Mouse (Mus musculus): ENCODE results near the gene H2afy. TPM values are rescaled to one million over a fixed set of nuclear protein-coding genes. Genes with fewer than 3 reads are reported as not detected.

The H2afy gene
- polyA plus RNA-seq, 1 experiment from 2014 or later: 273 TPM

DNA sequence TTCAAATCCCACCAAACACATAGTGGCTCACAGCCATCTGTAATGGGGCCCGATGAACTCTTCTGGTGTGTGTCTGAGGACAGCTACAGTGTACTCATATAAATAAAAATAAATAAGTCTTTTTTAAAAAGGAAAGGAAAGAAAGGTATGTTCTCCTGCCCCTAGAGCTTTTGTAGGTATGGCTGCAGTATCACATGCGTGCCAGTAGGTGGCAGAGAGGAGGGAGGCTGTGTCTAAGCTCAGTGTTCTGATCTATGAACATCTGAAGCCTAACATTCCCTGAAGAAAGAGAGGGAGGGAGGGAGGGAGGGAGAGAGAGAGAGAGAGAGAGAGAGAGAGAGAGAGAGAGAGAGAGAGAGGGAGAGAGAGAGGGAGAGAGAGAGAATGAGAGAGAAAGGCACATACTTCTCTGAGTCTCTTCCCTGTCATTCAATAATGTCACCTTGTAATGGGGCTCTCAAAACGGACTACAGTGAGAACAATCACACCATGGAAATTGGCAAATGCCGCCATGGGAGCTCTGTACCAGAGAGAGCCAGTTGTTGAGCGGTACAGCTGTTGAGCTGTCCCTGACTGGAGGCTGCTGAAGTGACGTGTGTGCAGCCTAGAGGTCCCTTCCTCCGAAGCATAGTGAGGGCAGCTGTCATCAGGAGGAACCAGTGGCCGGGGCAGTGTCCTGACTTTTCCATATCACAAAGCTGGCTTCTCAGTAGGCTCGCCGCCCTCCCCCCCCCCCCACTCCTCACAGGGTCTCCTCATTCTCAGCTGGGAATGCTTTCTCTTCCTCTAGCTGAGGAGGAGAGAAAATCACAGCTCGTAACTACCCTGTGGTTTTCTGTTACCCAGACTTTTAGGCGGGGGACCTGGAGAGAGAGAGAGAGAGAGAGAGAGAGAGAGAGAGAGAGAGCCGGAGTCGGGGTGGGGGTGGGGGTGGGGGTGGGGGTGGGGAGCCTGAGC lies 31.6 kb upstream of the H2afy start:
- no peak overlapping the region for H3K4me3 ChIP-seq (ENCODE audit: low read depth, low read length)
- no peaks in the 10 kb centered on the region for H3K36me3 ChIP-seq (ENCODE audit: control insufficient read depth, insufficient read depth, low read length)
- H3K9ac ChIP-seq (replicated peaks; ENCODE audit: low read depth, low read length): no peak overlapping the region
- H3K9me3 ChIP-seq (ENCODE audit: control insufficient read depth, low read length): no peaks in the 10 kb centered on the region
- H3K4me2 ChIP-seq (ENCODE audit: low read depth, low read length): no peak overlapping the region
- H3K4me1 ChIP-seq (ENCODE audit: control insufficient read depth, insufficient read depth, low read length): no peaks in the 10 kb centered on the region
- no peak overlapping the region for H3K27ac ChIP-seq (ENCODE audit: low read depth, low read length)
- no peak for ATAC-seq (ENCODE audit: low read depth)
- H3K27me3 ChIP-seq (ENCODE audit: control insufficient read depth, insufficient read depth, low read length): no peaks in the 10 kb centered on the region
- WGBS: 33% methylated on average over 12 of the region's 14 CpGs

DNA sequence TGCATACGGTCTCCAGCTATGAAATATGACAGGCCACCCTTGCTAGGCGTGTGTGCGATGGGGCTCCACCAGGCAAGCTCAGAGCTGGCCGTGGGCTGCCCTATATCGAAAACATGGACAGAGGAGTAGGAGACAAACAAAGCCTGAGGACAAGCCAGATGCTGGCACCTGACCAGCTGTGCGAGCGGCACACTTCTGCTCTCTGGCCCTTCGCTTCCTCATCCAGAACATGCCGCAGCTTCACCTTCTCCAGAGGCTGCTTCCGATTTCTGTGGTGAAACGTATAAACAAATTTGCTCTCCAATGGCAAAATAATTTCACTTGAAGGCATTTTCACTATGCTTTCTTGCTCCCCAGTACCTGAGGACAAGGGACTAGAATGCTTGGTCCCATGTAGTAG lies 29.4 kb upstream of the H2afy start:
- ATAC-seq (ENCODE audit: low read depth): no peak
- Histone ChIP-seq H3K27me3 (ENCODE audit: control insufficient read depth, insufficient read depth, low read length) (no peaks in the 10 kb centered on the region), H3K9ac (replicated peaks; ENCODE audit: low read depth, low read length) (no peak overlapping the region), H3K36me3 (ENCODE audit: control insufficient read depth, insufficient read depth, low read length) (no peaks in the 10 kb centered on the region), H3K27ac (ENCODE audit: low read depth, low read length) (no peak overlapping the region), H3K4me2 (ENCODE audit: low read depth, low read length) (no peak overlapping the region), H3K4me3 (ENCODE audit: low read depth, low read length) (no peak overlapping the region), H3K9me3 (ENCODE audit: control insufficient read depth, low read length) (no peaks in the 10 kb centered on the region), H3K4me1 (ENCODE audit: control insufficient read depth, insufficient read depth, low read length) (no peaks in the 10 kb centered on the region)
- WGBS: 90% methylated on average over 11 of the region's 11 CpGs

DNA sequence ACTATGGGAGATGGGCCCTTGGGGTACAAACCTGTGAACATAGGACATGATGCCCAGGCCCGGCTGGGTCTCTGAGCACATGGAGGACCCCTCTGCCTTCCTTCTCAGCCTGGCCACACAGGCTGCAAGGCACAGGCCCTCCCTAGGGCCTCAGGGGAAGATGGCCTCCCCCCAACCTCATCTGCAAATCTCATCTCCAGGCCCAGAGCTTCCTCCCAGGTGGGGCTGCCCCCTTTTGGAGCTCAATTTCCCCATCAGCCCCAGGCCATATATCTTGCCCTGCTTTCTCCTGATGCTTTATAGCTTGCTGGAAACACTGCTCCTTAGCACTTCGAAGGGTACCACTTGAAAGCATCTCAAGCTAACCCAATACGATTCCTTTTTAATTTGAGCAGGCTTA lies 28.2 kb upstream of the H2afy start:
- no peak for ATAC-seq (ENCODE audit: low read depth)
- no peak overlapping the region for H3K27ac ChIP-seq (ENCODE audit: low read depth, low read length)
- WGBS: 86% methylated on average over 3 of the region's 3 CpGs

DNA sequence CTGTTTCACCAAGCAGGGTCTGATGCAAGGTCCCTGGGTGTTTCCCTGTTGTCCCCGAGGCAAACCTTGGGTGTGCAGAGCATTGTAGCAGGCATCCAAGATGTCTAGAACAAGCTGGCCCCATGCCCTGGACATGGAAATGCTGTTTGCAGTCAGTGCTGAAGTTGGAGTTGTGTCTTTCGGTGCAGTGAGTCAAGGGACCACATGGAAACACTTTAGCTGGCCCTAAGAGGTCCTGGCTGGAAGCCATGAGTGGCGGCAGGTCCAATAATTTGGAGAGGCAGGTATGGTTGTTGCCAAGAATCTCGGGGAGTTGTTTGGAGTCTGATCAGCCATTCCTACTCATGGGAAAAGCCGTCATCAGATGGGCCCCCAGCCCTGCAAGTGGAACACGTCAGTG lies 27.6 kb upstream of the H2afy start:
- Histone ChIP-seq H3K27ac (ENCODE audit: low read depth, low read length) (no peak overlapping the region), H3K36me3 (ENCODE audit: control insufficient read depth, insufficient read depth, low read length) (no peaks in the 10 kb centered on the region), H3K27me3 (ENCODE audit: control insufficient read depth, insufficient read depth, low read length) (no peaks in the 10 kb centered on the region), H3K4me2 (ENCODE audit: low read depth, low read length) (no peak overlapping the region), H3K4me3 (ENCODE audit: low read depth, low read length) (no peak overlapping the region), H3K9me3 (ENCODE audit: control insufficient read depth, low read length) (no peaks in the 10 kb centered on the region), H3K9ac (replicated peaks; ENCODE audit: low read depth, low read length) (no peak overlapping the region), H3K4me1 (ENCODE audit: control insufficient read depth, insufficient read depth, low read length) (no peaks in the 10 kb centered on the region)
- WGBS: 78% methylated on average over 6 of the region's 6 CpGs
- ATAC-seq (ENCODE audit: low read depth): no peak

More for the DNA sequence above, 28.2 kb upstream of the H2afy start:
- no peak overlapping the region for H3K4me2 ChIP-seq (ENCODE audit: low read depth, low read length)
- no peaks in the 10 kb centered on the region for H3K27me3 ChIP-seq (ENCODE audit: control insufficient read depth, insufficient read depth, low read length)
- no peaks in the 10 kb centered on the region for H3K4me1 ChIP-seq (ENCODE audit: control insufficient read depth, insufficient read depth, low read length)
- no peaks in the 10 kb centered on the region for H3K36me3 ChIP-seq (ENCODE audit: control insufficient read depth, insufficient read depth, low read length)
- no peaks in the 10 kb centered on the region for H3K9me3 ChIP-seq (ENCODE audit: control insufficient read depth, low read length)
- H3K9ac ChIP-seq (replicated peaks; ENCODE audit: low read depth, low read length): no peak overlapping the region
- no peak overlapping the region for H3K4me3 ChIP-seq (ENCODE audit: low read depth, low read length)

DNA sequence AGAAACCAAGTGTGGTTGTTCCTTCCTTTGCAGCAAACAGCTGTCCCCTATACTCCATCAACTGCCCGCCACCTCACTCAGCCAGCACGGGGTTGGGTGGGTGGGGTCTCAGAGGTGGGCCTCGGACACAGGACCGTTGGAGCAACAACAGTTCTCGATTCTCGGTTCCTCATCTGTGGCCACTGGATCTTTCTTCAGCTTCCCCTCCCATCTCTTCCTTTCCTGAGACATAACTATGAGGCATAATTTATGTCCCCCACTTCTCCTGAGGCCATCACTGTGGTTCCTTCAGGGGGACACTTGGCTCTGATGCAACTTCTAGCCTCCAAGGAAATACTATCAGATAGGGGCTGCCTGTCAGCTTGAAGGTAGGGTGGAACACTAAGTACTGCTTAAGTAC lies 26.7 kb upstream of the H2afy start:
- H3K4me3 ChIP-seq (ENCODE audit: low read depth, low read length): no peak overlapping the region
- H3K27me3 ChIP-seq (ENCODE audit: control insufficient read depth, insufficient read depth, low read length): no peaks in the 10 kb centered on the region
- no peaks in the 10 kb centered on the region for H3K9me3 ChIP-seq (ENCODE audit: control insufficient read depth, low read length)
- no peaks in the 10 kb centered on the region for H3K4me1 ChIP-seq (ENCODE audit: control insufficient read depth, insufficient read depth, low read length)
- no peak for ATAC-seq (ENCODE audit: low read depth)
- no peaks in the 10 kb centered on the region for H3K36me3 ChIP-seq (ENCODE audit: control insufficient read depth, insufficient read depth, low read length)
- H3K27ac ChIP-seq (ENCODE audit: low read depth, low read length): no peak overlapping the region
- no peak overlapping the region for H3K4me2 ChIP-seq (ENCODE audit: low read depth, low read length)
- no peak overlapping the region for H3K9ac ChIP-seq (replicated peaks; ENCODE audit: low read depth, low read length)
- 81% methylated on average over 6 of the region's 6 CpGs for WGBS

DNA sequence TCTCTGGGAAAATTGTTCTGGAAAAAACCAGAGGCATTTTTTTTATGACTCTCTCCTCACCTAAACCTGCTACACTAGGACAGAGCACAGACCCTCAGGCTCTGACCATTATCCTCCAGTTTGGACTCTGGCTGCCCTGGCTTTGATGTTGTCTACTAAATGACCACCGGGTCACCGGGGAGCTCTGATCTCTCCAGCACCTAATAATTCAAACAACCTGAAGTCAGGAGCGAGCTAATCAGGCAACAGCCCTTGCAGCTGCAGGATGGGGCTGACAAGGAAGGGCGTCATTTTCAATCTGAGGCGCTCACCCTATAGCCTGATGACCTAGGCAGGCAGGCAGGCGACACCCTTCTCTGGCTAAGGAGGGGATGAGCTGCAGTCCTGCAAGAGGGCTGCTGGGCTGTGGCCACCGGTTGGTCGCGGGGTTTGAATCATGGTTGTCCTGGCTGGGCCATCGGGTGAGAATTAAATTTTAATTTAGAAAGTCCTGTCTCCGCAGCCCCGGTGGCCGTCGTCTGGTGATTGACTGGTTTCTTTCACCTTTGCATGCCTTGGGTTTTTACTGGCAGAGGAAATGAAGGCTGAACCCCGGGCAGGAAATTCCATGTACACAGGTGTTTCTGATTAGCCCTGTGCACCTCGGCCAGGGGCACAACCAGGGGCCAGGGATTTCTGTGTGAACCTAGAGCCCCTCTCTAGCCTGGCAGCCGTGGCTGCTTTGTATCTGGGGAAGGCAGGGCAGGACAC lies 23.6 kb upstream of the H2afy start:
- WGBS: 39% methylated on average over 17 of the region's 17 CpGs
- H3K4me2 ChIP-seq (ENCODE audit: low read depth, low read length): no peak overlapping the region
- H3K4me3 ChIP-seq (ENCODE audit: low read depth, low read length): no peak overlapping the region
- ATAC-seq (ENCODE audit: low read depth): no peak
- no peak overlapping the region for H3K9ac ChIP-seq (replicated peaks; ENCODE audit: low read depth, low read length)
- H3K36me3 ChIP-seq (ENCODE audit: control insufficient read depth, insufficient read depth, low read length): no peaks in the 10 kb centered on the region
- no peaks in the 10 kb centered on the region for H3K4me1 ChIP-seq (ENCODE audit: control insufficient read depth, insufficient read depth, low read length)
- no peaks in the 10 kb centered on the region for H3K9me3 ChIP-seq (ENCODE audit: control insufficient read depth, low read length)
- H3K27me3 ChIP-seq (ENCODE audit: control insufficient read depth, insufficient read depth, low read length): no peaks in the 10 kb centered on the region
- H3K27ac ChIP-seq (ENCODE audit: low read depth, low read length): no peak overlapping the region

DNA sequence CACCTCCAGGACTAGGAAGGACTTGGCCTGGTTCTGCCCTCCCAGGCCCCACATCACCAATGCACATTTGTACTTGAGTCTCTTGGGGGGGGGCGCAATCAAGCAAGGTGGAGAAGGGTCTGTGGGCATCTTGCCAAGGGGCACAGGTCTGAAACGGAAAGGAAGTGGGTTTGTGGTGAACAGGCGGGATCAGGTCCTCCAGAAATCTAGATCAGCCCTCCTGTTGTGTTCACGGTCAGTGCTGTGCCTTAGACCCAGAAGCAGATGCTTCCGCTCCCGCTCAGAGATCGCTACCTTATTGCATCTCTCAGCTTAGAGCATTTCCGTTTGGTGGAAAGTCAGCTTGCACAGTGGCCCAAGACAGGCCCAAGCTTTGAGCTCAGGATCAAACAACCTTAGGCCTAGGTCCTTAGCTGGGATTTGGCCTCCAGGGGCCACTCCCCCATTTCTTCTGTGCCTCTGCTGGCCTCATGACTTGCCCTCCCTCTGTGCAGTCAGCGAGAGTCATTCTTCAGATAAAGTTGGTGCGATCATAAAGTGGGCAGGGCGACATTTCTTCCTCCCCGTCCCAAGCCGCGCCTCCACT lies 22.9 kb upstream of the H2afy start:
- Histone ChIP-seq H3K4me2 (ENCODE audit: low read depth, low read length) (no peak overlapping the region), H3K4me1 (ENCODE audit: control insufficient read depth, insufficient read depth, low read length) (no peaks in the 10 kb centered on the region), H3K27me3 (ENCODE audit: control insufficient read depth, insufficient read depth, low read length) (no peaks in the 10 kb centered on the region), H3K9me3 (ENCODE audit: control insufficient read depth, low read length) (no peaks in the 10 kb centered on the region), H3K27ac (ENCODE audit: low read depth, low read length) (no peak overlapping the region), H3K4me3 (ENCODE audit: low read depth, low read length) (no peak overlapping the region), H3K36me3 (ENCODE audit: control insufficient read depth, insufficient read depth, low read length) (no peaks in the 10 kb centered on the region), H3K9ac (replicated peaks; ENCODE audit: low read depth, low read length) (no peak overlapping the region)
- ATAC-seq (ENCODE audit: low read depth): no peak
- 58% methylated on average over 14 of the region's 14 CpGs for WGBS

DNA sequence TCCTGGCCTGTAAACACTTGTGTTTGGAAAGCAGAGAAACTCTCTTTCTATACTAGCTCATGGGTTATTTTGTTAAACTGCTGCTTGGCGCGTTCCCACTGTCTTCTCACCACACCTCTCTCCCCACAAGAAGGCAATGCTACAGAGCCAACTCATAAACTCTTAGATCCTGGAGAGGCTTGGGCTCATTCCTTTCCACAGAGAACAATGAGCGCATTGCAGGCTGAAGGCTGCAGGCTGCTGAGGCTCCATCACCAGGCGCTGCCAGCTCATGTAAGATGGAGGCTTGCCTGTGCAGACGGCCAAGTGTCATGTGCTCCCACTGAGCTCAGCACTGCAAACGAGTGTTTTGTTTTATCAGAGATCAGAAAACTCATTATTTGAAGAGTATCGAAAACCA lies 19.5 kb upstream of the H2afy start:
- Histone ChIP-seq H3K27me3 (ENCODE audit: control insufficient read depth, insufficient read depth, low read length) (no peaks in the 10 kb centered on the region), H3K4me3 (ENCODE audit: low read depth, low read length) (no peak overlapping the region), H3K4me1 (ENCODE audit: control insufficient read depth, insufficient read depth, low read length) (no peaks in the 10 kb centered on the region), H3K27ac (ENCODE audit: low read depth, low read length) (no peak overlapping the region), H3K36me3 (ENCODE audit: control insufficient read depth, insufficient read depth, low read length) (no peaks in the 10 kb centered on the region), H3K9me3 (ENCODE audit: control insufficient read depth, low read length) (no peaks in the 10 kb centered on the region), H3K9ac (replicated peaks; ENCODE audit: low read depth, low read length) (no peak overlapping the region), H3K4me2 (ENCODE audit: low read depth, low read length) (no peak overlapping the region)
- no peak for ATAC-seq (ENCODE audit: low read depth)
- 71% methylated on average over 7 of the region's 7 CpGs for WGBS

DNA sequence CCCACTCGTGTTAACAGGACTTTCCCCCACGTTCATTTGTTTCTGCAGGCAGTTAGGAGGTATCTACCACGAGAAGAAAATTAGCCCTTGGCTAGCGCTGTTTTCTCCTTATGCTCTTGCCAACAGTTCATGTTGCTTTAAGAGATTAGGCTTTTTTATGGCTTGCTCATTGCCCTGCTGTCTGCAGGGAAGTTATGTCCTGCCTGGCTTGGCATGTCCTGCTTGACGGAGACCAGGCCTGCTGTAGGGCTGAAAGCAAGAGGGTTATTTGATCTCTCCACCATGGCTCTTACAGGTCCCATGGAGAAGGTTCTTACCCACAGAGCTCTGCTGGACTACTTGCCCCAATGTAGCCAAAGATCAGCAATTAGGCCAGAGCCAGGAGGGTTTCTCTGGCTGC lies 18.9 kb upstream of the H2afy start:
- Histone ChIP-seq H3K27me3 (ENCODE audit: control insufficient read depth, insufficient read depth, low read length) (no peaks in the 10 kb centered on the region), H3K4me3 (ENCODE audit: low read depth, low read length) (no peak overlapping the region), H3K9ac (replicated peaks; ENCODE audit: low read depth, low read length) (no peak overlapping the region), H3K36me3 (ENCODE audit: control insufficient read depth, insufficient read depth, low read length) (no peaks in the 10 kb centered on the region), H3K9me3 (ENCODE audit: control insufficient read depth, low read length) (no peaks in the 10 kb centered on the region), H3K4me1 (ENCODE audit: control insufficient read depth, insufficient read depth, low read length) (no peaks in the 10 kb centered on the region), H3K27ac (ENCODE audit: low read depth, low read length) (no peak overlapping the region), H3K4me2 (ENCODE audit: low read depth, low read length) (no peak overlapping the region)
- ATAC-seq (ENCODE audit: low read depth): no peak
- 51% methylated on average over 5 of the region's 5 CpGs for WGBS

Data from neural tube, embryonic 14.5 days (tissue).